Mouse (Mus musculus) G1E (cell line): ENCODE results near the gene Fcho2.

Experiments
- CTCF ChIP-seq: IDR thresholded peaks from 2 replicates; pipeline ENCODE4 v1.5.1; 2012; ENCODE audit warnings: low read depth, low read length, inconsistent platforms, mixed read lengths
- GATA1 ChIP-seq: IDR thresholded peaks from 2 replicates; pipeline ENCODE4 v1.6.1; 2012; ENCODE audit warnings: borderline replicate concordance, low read length, inconsistent platforms, mixed read lengths

GRCm38 (mm10) chr13:98710236-98710635, 105.0 kb downstream of the Fcho2 start:
- TF ChIP-seq CTCF (no peak), GATA1 (no peak)
